Mouse (Mus musculus): ENCODE measurements at regions not wholly inside any gene's neighbourhood (a gene's known extent, or its start where the extent isn't known, plus 50 kb on each side); places are given as distances from the start of the nearest gene placed in this dataset.
A peak's percentile ranks its signal among the peaks of the same experiment; 100 is the strongest.
"Not testable (repeated sequence)": the region's sequence is repeated elsewhere in the genome, so short reads cannot be mapped to it uniquely, and the experiment has no call there.

GRCm38 (mm10) chr6:37643176-37643575 lies 113.2 kb downstream of the Akr1d1 start:
- no peaks in the 10 kb centered on the region for H3K36me3 ChIP-seq (ENCODE audit: insufficient read depth)
- no peak overlapping the region for H3K27ac ChIP-seq (ENCODE audit: low read depth)
- ATAC-seq (ENCODE audit: insufficient read depth) (no peak), DNase-seq (no peak)
- WGBS = 59% methylated on average over 4 of the region's 4 CpGs
- TF ChIP-seq CTCF (IDR thresholded peaks at IDR 0.05; ENCODE audit: low read depth) = no peak
- no peaks in the 10 kb centered on the region for H3K9me3 ChIP-seq (ENCODE audit: low read depth, low read length)
- H3K4me1 ChIP-seq (ENCODE audit: insufficient read depth) = no peaks in the 10 kb centered on the region
- H3K4me3 ChIP-seq (ENCODE audit: low read depth, low read length) = no peak overlapping the region
- no peak overlapping the region for H3K9ac ChIP-seq
- no peak overlapping the region for H3K4me2 ChIP-seq
- no peaks in the 10 kb centered on the region for H3K27me3 ChIP-seq (ENCODE audit: insufficient read depth, low read length)

GRCm38 (mm10) chr6:37643718-37644117 lies 113.7 kb downstream of the Akr1d1 start:
- 47% methylated on average over 2 of the region's 2 CpGs for WGBS
- H3K4me3 ChIP-seq (ENCODE audit: low read depth, low read length) = no peak overlapping the region
- no peak for DNase-seq
- no peaks in the 10 kb centered on the region for H3K9me3 ChIP-seq (ENCODE audit: low read depth, low read length)
- no peak overlapping the region for H3K9ac ChIP-seq
- no peaks in the 10 kb centered on the region for H3K36me3 ChIP-seq (ENCODE audit: insufficient read depth)
- no peak for ATAC-seq (ENCODE audit: insufficient read depth)
- no peak for TF ChIP-seq CTCF (IDR thresholded peaks at IDR 0.05; ENCODE audit: low read depth)
- H3K27me3 ChIP-seq (ENCODE audit: insufficient read depth, low read length) = no peaks in the 10 kb centered on the region
- H3K27ac ChIP-seq (ENCODE audit: low read depth) = no peak overlapping the region
- H3K4me1 ChIP-seq (ENCODE audit: insufficient read depth) = no peaks in the 10 kb centered on the region
- H3K4me2 ChIP-seq = no peak overlapping the region

- DNase-seq (peak; percentile 38), ATAC-seq (ENCODE audit: insufficient read depth) (no peak)
- no peak overlapping the region for H3K9ac ChIP-seq
- no peaks in the 10 kb centered on the region for H3K4me1 ChIP-seq (ENCODE audit: insufficient read depth)
- H3K27ac ChIP-seq (ENCODE audit: low read depth) = no peak overlapping the region
- WGBS = 32% methylated on average over 14 of the region's 14 CpGs
- no peak overlapping the region for H3K4me3 ChIP-seq (ENCODE audit: low read depth, low read length)
- TF ChIP-seq CTCF (IDR thresholded peaks at IDR 0.05; ENCODE audit: low read depth) = no peak
- H3K27me3 ChIP-seq (ENCODE audit: insufficient read depth, low read length) = no peaks in the 10 kb centered on the region
- no peaks in the 10 kb centered on the region for H3K9me3 ChIP-seq (ENCODE audit: low read depth, low read length)
- H3K36me3 ChIP-seq (ENCODE audit: insufficient read depth) = no peaks in the 10 kb centered on the region
- peak overlapping the region; percentile 48 for H3K4me2 ChIP-seq
These were observed 115.6 kb downstream of the Akr1d1 start for GRCm38 (mm10) chr6:37645551-37645950.

- not testable (repeated sequence) for H3K27me3 ChIP-seq (ENCODE audit: insufficient read depth, low read length); H3K4me2 ChIP-seq; H3K9me3 ChIP-seq (ENCODE audit: low read depth, low read length); DNase-seq; H3K36me3 ChIP-seq (ENCODE audit: insufficient read depth); H3K4me1 ChIP-seq (ENCODE audit: insufficient read depth); H3K4me3 ChIP-seq (ENCODE audit: low read depth, low read length); ATAC-seq (ENCODE audit: insufficient read depth); H3K27ac ChIP-seq (ENCODE audit: low read depth); H3K9ac ChIP-seq
- WGBS = 82% methylated on average over 3 of the region's 3 CpGs
These were observed 127.3 kb downstream of the Akr1d1 start for GRCm38 (mm10) chr6:37657300-37657699.

- 30% methylated on average over 6 of the region's 6 CpGs for WGBS
- DNase-seq (peak; percentile 13), ATAC-seq (ENCODE audit: insufficient read depth) (no peak)
- no peak for TF ChIP-seq CTCF (IDR thresholded peaks at IDR 0.05; ENCODE audit: low read depth)
- Histone ChIP-seq H3K4me2 (no peak overlapping the region), H3K27ac (ENCODE audit: low read depth) (no peak overlapping the region), H3K9ac (no peak overlapping the region), H3K4me3 (ENCODE audit: low read depth, low read length) (no peak overlapping the region), H3K9me3 (ENCODE audit: low read depth, low read length) (no peaks in the 10 kb centered on the region), H3K27me3 (ENCODE audit: insufficient read depth, low read length) (no peaks in the 10 kb centered on the region), H3K36me3 (ENCODE audit: insufficient read depth) (no peaks in the 10 kb centered on the region), H3K4me1 (ENCODE audit: insufficient read depth) (no peaks in the 10 kb centered on the region)
These were observed 128.2 kb downstream of the Akr1d1 start for GRCm38 (mm10) chr6:37658021-37658650.

- DNase-seq = no peak
These were observed 132.8 kb downstream of the Akr1d1 start for GRCm38 (mm10) chr6:37662747-37663146.

GRCm38 (mm10) chr6:37665576-37665975 lies 135.6 kb downstream of the Akr1d1 start:
- TF ChIP-seq CTCF (IDR thresholded peaks at IDR 0.05; ENCODE audit: low read depth) = no peak

More at GRCm38 (mm10) chr6:37662747-37663146, 132.8 kb downstream of the Akr1d1 start:
- Histone ChIP-seq H3K9ac (no peak overlapping the region), H3K27me3 (ENCODE audit: insufficient read depth, low read length) (no peaks in the 10 kb centered on the region), H3K4me2 (no peak overlapping the region), H3K36me3 (ENCODE audit: insufficient read depth) (no peaks in the 10 kb centered on the region), H3K9me3 (ENCODE audit: low read depth, low read length) (no peaks in the 10 kb centered on the region), H3K4me1 (ENCODE audit: insufficient read depth) (no peaks in the 10 kb centered on the region), H3K4me3 (ENCODE audit: low read depth, low read length) (no peak overlapping the region), H3K27ac (ENCODE audit: low read depth) (no peak overlapping the region)
- no peak for TF ChIP-seq CTCF (IDR thresholded peaks at IDR 0.05; ENCODE audit: low read depth)
- no peak for ATAC-seq (ENCODE audit: insufficient read depth)
- WGBS = 33% methylated on average over 2 of the region's 2 CpGs

More at GRCm38 (mm10) chr6:37665576-37665975, 135.6 kb downstream of the Akr1d1 start:
- Histone ChIP-seq H3K4me1 (ENCODE audit: insufficient read depth) (no peaks in the 10 kb centered on the region), H3K9me3 (ENCODE audit: low read depth, low read length) (no peaks in the 10 kb centered on the region), H3K36me3 (ENCODE audit: insufficient read depth) (no peaks in the 10 kb centered on the region), H3K27me3 (ENCODE audit: insufficient read depth, low read length) (no peaks in the 10 kb centered on the region), H3K4me3 (ENCODE audit: low read depth, low read length) (no peak overlapping the region), H3K4me2 (no peak overlapping the region), H3K9ac (no peak overlapping the region), H3K27ac (ENCODE audit: low read depth) (no peak overlapping the region)
- DNase-seq = no peak
- WGBS = 70% methylated on average over 5 of the region's 5 CpGs
- ATAC-seq (ENCODE audit: insufficient read depth) = no peak

All from lung, embryonic 14.5 days (tissue).